ENCODE assay signal across 24 mouse cellular contexts in genomic region chr1:24743191-24743924, GRCm38 (mm10).
DNase-seq lines count a peak whose midpoint lies in the region; ATAC-seq and TF ChIP-seq lines count a peak whose summit lies in the region.
"Had no signal": no experiment of that assay in that cellular context is flagged by ENCODE, and none has a peak within 500 bp of the region (broad histone marks: within the 10 kb centered on the region; RNA-seq: fewer than 3 reads in every experiment).

No protein-coding gene starts in this region.

- ATAC-seq in liver, embryonic 11.5 days (replicated peaks; ENCODE audit: low FRiP score), result no peak
- ATAC-seq in lung, embryonic 14.5 days (ENCODE audit: insufficient read depth), result no peak; the same call in 1 of the 2 replicates
- peak; percentile 46 for ATAC-seq in lung, postnatal 0 days
- ATAC-seq: activated CD4-positive, CD25-positive, alpha-beta regulatory T cell, adult 4 months; CD4-positive, CD25-positive, alpha-beta regulatory T cell, adult 4 months; forebrain, embryonic 13.5 days; forebrain, embryonic 15.5 days; Patski had no signal

- no peak overlapping the region for H3K4me2 ChIP-seq in liver, embryonic 11.5 days
- H3K4me2 ChIP-seq in lung, embryonic 14.5 days, result no peak overlapping the region
- H3K4me2 ChIP-seq in lung, postnatal 0 days (replicated peaks; ENCODE audit: low read depth, low read length), result no peak overlapping the region
- H3K4me2 ChIP-seq: embryonic facial prominence, embryonic 12.5 days; forebrain, embryonic 13.5 days; forebrain, embryonic 15.5 days had no signal

- TF ChIP-seq EP300 in lung, postnatal 0 days (IDR thresholded peaks at IDR 0.05), result no peak

- H3K36me3 ChIP-seq in liver, adult 2 months (ENCODE audit: control insufficient read depth, insufficient read depth, low read length), result peaks cover 32% of the 10 kb centered on the region
- no peaks in the 10 kb centered on the region; the same call in 1 of the 2 replicates for H3K36me3 ChIP-seq in liver, embryonic 11.5 days (ENCODE audit: control insufficient read depth, insufficient read depth, low read length)
- peaks cover 13% of the 10 kb centered on the region; the same call in 1 of the 2 replicates for H3K36me3 ChIP-seq in lung, embryonic 14.5 days (ENCODE audit: insufficient read depth)
- peaks cover 10% of the 10 kb centered on the region; the same call in 1 of the 2 replicates for H3K36me3 ChIP-seq in lung, postnatal 0 days (ENCODE audit: insufficient read depth, low read length)
- H3K36me3 ChIP-seq: embryonic facial prominence, embryonic 12.5 days; forebrain, embryonic 15.5 days had no signal

- TF ChIP-seq POLR2A in liver, adult 2 months (IDR thresholded peaks at IDR 0.05; ENCODE audit: extremely low read depth, insufficient read depth, low read length), result no peak
- no peak for TF ChIP-seq POLR2A in lung, adult 2 months (IDR thresholded peaks at IDR 0.05; ENCODE audit: borderline replicate concordance, extremely low read depth, low read depth, low read length)

- H3K27ac ChIP-seq in liver, adult 2 months (replicated peaks; ENCODE audit: insufficient read depth, low read depth, low read length), result peak overlapping the region; percentile 79
- no peak overlapping the region for H3K27ac ChIP-seq in liver, embryonic 11.5 days (ENCODE audit: low read depth, low read length)
- no peak overlapping the region for H3K27ac ChIP-seq in lung, embryonic 14.5 days (ENCODE audit: low read depth)
- H3K27ac ChIP-seq in lung, postnatal 0 days (ENCODE audit: low read length), result no peak overlapping the region
- H3K27ac ChIP-seq: embryonic facial prominence, embryonic 10.5 days; embryonic facial prominence, embryonic 12.5 days; forebrain, embryonic 13.5 days; forebrain, embryonic 15.5 days had no signal

- no peak overlapping the region for H3K4me3 ChIP-seq in liver, adult 2 months (ENCODE audit: insufficient read depth, low read depth, low read length)
- no peak overlapping the region for H3K4me3 ChIP-seq in liver, embryonic 11.5 days (ENCODE audit: low read depth, low read length)
- H3K4me3 ChIP-seq in lung, embryonic 14.5 days (ENCODE audit: low read depth, low read length), result no peak overlapping the region
- H3K4me3 ChIP-seq in lung, adult 2 months (replicated peaks; ENCODE audit: extremely low read depth, low read depth, low read length), result no peak overlapping the region
- H3K4me3 ChIP-seq in lung, postnatal 0 days (ENCODE audit: low read depth, low read length), result no peak overlapping the region
- H3K4me3 ChIP-seq: embryonic facial prominence, embryonic 10.5 days; embryonic facial prominence, embryonic 12.5 days; forebrain, embryonic 13.5 days; forebrain, embryonic 15.5 days had no signal

- H3K9me3 ChIP-seq in liver, embryonic 11.5 days (ENCODE audit: control insufficient read depth, low read length), result no peaks in the 10 kb centered on the region
- no peaks in the 10 kb centered on the region for H3K9me3 ChIP-seq in lung, embryonic 14.5 days (ENCODE audit: low read depth, low read length)
- no peaks in the 10 kb centered on the region for H3K9me3 ChIP-seq in lung, postnatal 0 days (ENCODE audit: low read length)
- H3K9me3 ChIP-seq: embryonic facial prominence, embryonic 10.5 days; embryonic facial prominence, embryonic 12.5 days; forebrain, embryonic 13.5 days; forebrain, embryonic 15.5 days; G1E had no signal

- no peak overlapping the region for H3K9ac ChIP-seq in liver, adult 2 months (ENCODE audit: low read depth, low read length)
- no peak overlapping the region for H3K9ac ChIP-seq in liver, embryonic 11.5 days (ENCODE audit: low read depth, low read length)
- no peak overlapping the region for H3K9ac ChIP-seq in lung, embryonic 14.5 days
- no peak overlapping the region for H3K9ac ChIP-seq in lung, postnatal 0 days (replicated peaks; ENCODE audit: low read depth)
- H3K9ac ChIP-seq: embryonic facial prominence, embryonic 12.5 days; forebrain, embryonic 13.5 days; forebrain, embryonic 15.5 days had no signal

- no peaks in the 10 kb centered on the region; the same call in 1 of the 2 replicates for H3K79me2 ChIP-seq in liver, adult 2 months (ENCODE audit: control insufficient read depth, insufficient read depth, low read length)

- no peak for TF ChIP-seq CTCF in liver, adult 2 months (IDR thresholded peaks at IDR 0.05; ENCODE audit: low read depth, low read length)
- no peak for TF ChIP-seq CTCF in lung, embryonic 14.5 days (IDR thresholded peaks at IDR 0.05; ENCODE audit: low read depth)
- no peak for TF ChIP-seq CTCF in lung, adult 2 months (IDR thresholded peaks at IDR 0.05; ENCODE audit: insufficient read depth, low read length)
- no peak for TF ChIP-seq CTCF in lung, postnatal 0 days (IDR thresholded peaks at IDR 0.05)

- H3K4me1 ChIP-seq in liver, adult 2 months (ENCODE audit: control insufficient read depth, insufficient read depth, low read length), result peaks cover 5% of the 10 kb centered on the region; the same call in 1 of the 2 replicates
- no peaks in the 10 kb centered on the region for H3K4me1 ChIP-seq in liver, embryonic 11.5 days (replicated peaks; ENCODE audit: control insufficient read depth, insufficient read depth, low read length)
- no peaks in the 10 kb centered on the region for H3K4me1 ChIP-seq in lung, embryonic 14.5 days (ENCODE audit: insufficient read depth)
- H3K4me1 ChIP-seq in lung, adult 2 months (ENCODE audit: control insufficient read depth, insufficient read depth, low read length), result peaks cover 3% of the 10 kb centered on the region
- no peaks in the 10 kb centered on the region; the same call in 1 of the 2 replicates for H3K4me1 ChIP-seq in lung, postnatal 0 days (ENCODE audit: insufficient read depth, low read depth, low read length)
- H3K4me1 ChIP-seq: embryonic facial prominence, embryonic 12.5 days; forebrain, embryonic 13.5 days; forebrain, embryonic 15.5 days had no signal

- DNase-seq in liver, adult 2 months (ENCODE audit: extremely low read depth, low read depth, low spot score), result peak; percentile 68
- no peak for DNase-seq in liver, embryonic 11.5 days (ENCODE audit: low spot score)
- DNase-seq in lung, embryonic 14.5 days, result peak; percentile 13
- no peak for DNase-seq in lung, adult 2 months
- DNase-seq in lung, postnatal 0 days (ENCODE audit: low spot score), result peak; percentile 57
- no peak for DNase-seq in lung, postnatal 36 days
- DNase-seq: adrenal gland, adult 8-10 months; adrenal gland, postnatal 14 days; adrenal gland, postnatal 36 days; B cell, adult 2 months; cerebellum, adult 11-12 months; cerebellum, adult 2 months; cerebellum, adult 9-10 months; cerebellum, postnatal 10 days; cerebellum, postnatal 25 days had no signal

- WGBS in liver, adult 2 months, result 40% methylated on average over 9 of the region's 9 CpGs
- WGBS in liver, embryonic 11.5 days, result 93% methylated on average over 9 of the region's 9 CpGs
- 82% methylated on average over 9 of the region's 9 CpGs for WGBS in lung, embryonic 14.5 days
- 67% methylated on average over 9 of the region's 9 CpGs for WGBS in lung, adult 2 months
- 68% methylated on average over 9 of the region's 9 CpGs for WGBS in lung, postnatal 0 days

- H3K27me3 ChIP-seq in liver, adult 2 months (ENCODE audit: control insufficient read depth, insufficient read depth, low read length), result no peaks in the 10 kb centered on the region
- no peaks in the 10 kb centered on the region for H3K27me3 ChIP-seq in liver, embryonic 11.5 days (replicated peaks; ENCODE audit: control insufficient read depth, insufficient read depth, low read length)
- no peaks in the 10 kb centered on the region for H3K27me3 ChIP-seq in lung, embryonic 14.5 days (ENCODE audit: insufficient read depth, low read length)
- H3K27me3 ChIP-seq in lung, postnatal 0 days (replicated peaks; ENCODE audit: insufficient read depth, low read length), result no peaks in the 10 kb centered on the region
- H3K27me3 ChIP-seq: CH12.LX; embryonic facial prominence, embryonic 12.5 days; forebrain, embryonic 13.5 days; forebrain, embryonic 15.5 days; Patski had no signal

Comparison
In these comparisons a context has a peak if more than half of its experiments do, and no peak if none do; other contexts are left out.
1. DNase-seq: peak in liver, adult 2 months (single experiment), lung, embryonic 14.5 days (single experiment) and lung, postnatal 0 days (single experiment); none in liver, embryonic 11.5 days (single experiment), lung, adult 2 months (single experiment) and lung, postnatal 36 days (single experiment).